Mouse (Mus musculus) heart, postnatal 10 days (tissue): ENCODE results near the gene Plod3. TPM values are rescaled to one million over a fixed set of nuclear protein-coding genes. Genes with fewer than 3 reads are reported as not detected.

ENCODE experiments used
- microRNA-seq, 2 experiments: library from miRNA; unstranded; fragments of <30 nt; microRNA quantifications; one replicate each; pipeline ENCODE4 v1.2.0; 2022
- total RNA-seq, 2 experiments: library from RNA; stranded (reverse); gene quantifications; 2 replicates each; pipeline ENCODE4 v1.2.3; 2021

Gene Plod3
- total RNA-seq, 2 experiments from 2014 or later = 45.0 to 47.1 TPM

Small RNA genes lying within 50 kb of the gene (microRNA-seq; reads per million reads assigned to microRNA genes)
- gene Mir702 = 14.7 to 26.8 reads per million in 2 experiments

Other genes with a start within 250 kb of the Plod3 start
- 10 to 100 TPM in 1 of 2 experiments, 1 to 10 TPM in 1; 9.7 to 12.7 TPM for gene Col26a1, start 103.8 kb upstream of the Plod3 start, total RNA-seq
- 10 to 100 TPM; 14.4 to 17.2 TPM for gene Ift22, start 78.9 kb upstream of the Plod3 start, total RNA-seq
- 100 to 1,000 TPM; 180 to 184 TPM for gene Fis1, start 33.7 kb upstream of the Plod3 start, total RNA-seq
- gene Cldn15, start 20.4 kb upstream of the Plod3 start, total RNA-seq = 1 to 10 TPM; 5.8 to 8.1 TPM
- 10 to 100 TPM; 51.6 to 53.4 TPM for gene Znhit1, start 1.0 kb downstream of the Plod3 start, total RNA-seq
- gene Vgf, start 39.4 kb downstream of the Plod3 start, total RNA-seq = not detected
- 10 to 100 TPM; 59.7 to 65.0 TPM for gene Ap1s1, start 59.1 kb downstream of the Plod3 start, total RNA-seq
- gene Serpine1, start 85.2 kb downstream of the Plod3 start, total RNA-seq = 10 to 100 TPM; 11.0 to 19.3 TPM
- gene Trim56, start 129.2 kb downstream of the Plod3 start, total RNA-seq = 10 to 100 TPM; 21.2 to 21.6 TPM
- not detected for gene Muc3, start 162.3 kb downstream of the Plod3 start, total RNA-seq
- gene Muc3a, start 225.4 kb downstream of the Plod3 start, total RNA-seq = under 1 TPM; 0.41 to 0.45 TPM